Mouse (Mus musculus) MEL (cell line): Measurements from ENCODE around the gene Ppp6c.

Source experiments
- BHLHE40 ChIP-seq: IDR thresholded peaks from 2 replicates; pipeline ENCODE4 v1.6.1; 2012; ENCODE audit warnings: low read depth, mild to moderate bottlenecking, inconsistent platforms, low read length, improper control_type of control experiment, borderline replicate concordance
- CHD1 ChIP-seq: IDR thresholded peaks from 2 replicates; pipeline ENCODE4 v1.6.1; 2012; ENCODE audit warnings: low read depth, mild to moderate bottlenecking, inconsistent platforms, low read length, improper control_type of control experiment
- CTCF ChIP-seq, 3 experiments: IDR thresholded peaks in 2 of 3; conservative IDR thresholded peaks in 1 of 3; 2 replicates each; pipeline ENCODE4 v1.5.1; 2011 to 2012; ENCODE audit warnings: low read length in 3 of 3, low read depth in 2 of 3, mild to moderate bottlenecking in 2 of 3, improper control_type of control experiment in 1 of 3, inconsistent platforms in 1 of 3, mixed read lengths in 1 of 3, moderate library complexity in 1 of 3; ENCODE audit not compliant: control insufficient read depth in 1 of 3, insufficient read depth in 1 of 3, poor library complexity in 1 of 3, severe bottlenecking in 1 of 3
- E2F4 ChIP-seq: IDR thresholded peaks from 2 replicates; pipeline ENCODE4 v1.6.1; 2011; ENCODE audit warnings: low read depth, low read length, improper control_type of control experiment, borderline replicate concordance
- EP300 ChIP-seq, 2 experiments: IDR thresholded peaks; 2 replicates each; pipeline ENCODE4 v1.6.1; 2011; ENCODE audit warnings: improper control_type of control experiment in 2 of 2, low read length in 2 of 2, low read depth in 1 of 2, mild to moderate bottlenecking in 1 of 2
- MAFK ChIP-seq: IDR thresholded peaks from 2 replicates; pipeline ENCODE4 v1.6.1; 2011; ENCODE audit warnings: low read depth, mild to moderate bottlenecking, low read length, improper control_type of control experiment, borderline replicate concordance
- MAX ChIP-seq: IDR thresholded peaks from 2 replicates; pipeline ENCODE4 v1.6.1; 2011; ENCODE audit warnings: low read length, improper control_type of control experiment
- NELFE ChIP-seq: IDR thresholded peaks from 2 replicates; pipeline ENCODE4 v1.6.1; 2011; ENCODE audit warnings: low read depth, low read length, improper control_type of control experiment
- POLR2A ChIP-seq, 2 experiments: IDR thresholded peaks; 2 replicates each; pipeline ENCODE4 v1.6.1; 2011 to 2012; ENCODE audit warnings: low read length in 2 of 2, mild to moderate bottlenecking in 2 of 2, control low read depth in 1 of 2, improper control_type of control experiment in 1 of 2, low read depth in 1 of 2, moderate library complexity in 1 of 2; ENCODE audit not compliant: control insufficient read depth in 1 of 2, insufficient read depth in 1 of 2, poor library complexity in 1 of 2
- SMC3 ChIP-seq: IDR thresholded peaks from 2 replicates; pipeline ENCODE4 v1.6.1; 2011; ENCODE audit warnings: low read depth, low read length, improper control_type of control experiment
- UBTF ChIP-seq: IDR thresholded peaks from 2 replicates; pipeline ENCODE4 v1.6.1; 2012; ENCODE audit warnings: low read depth, mild to moderate bottlenecking, inconsistent platforms, low read length, improper control_type of control experiment, moderate library complexity, borderline replicate concordance; ENCODE audit not compliant: insufficient read depth
- USF1 ChIP-seq: IDR thresholded peaks from 2 replicates; pipeline ENCODE4 v1.6.1; 2014; ENCODE audit warnings: low read depth, mild to moderate bottlenecking, inconsistent platforms, low read length, improper control_type of control experiment, moderate library complexity
- ZC3H11A ChIP-seq: IDR thresholded peaks from 2 replicates; pipeline ENCODE4 v1.6.1; 2012; ENCODE audit warnings: low read depth, mild to moderate bottlenecking, inconsistent platforms, low read length, improper control_type of control experiment
- ZMIZ1 ChIP-seq: IDR thresholded peaks from 2 replicates; pipeline ENCODE4 v1.6.1; 2012; ENCODE audit warnings: low read depth, mild to moderate bottlenecking, inconsistent platforms, low read length, improper control_type of control experiment, moderate library complexity

DNA sequence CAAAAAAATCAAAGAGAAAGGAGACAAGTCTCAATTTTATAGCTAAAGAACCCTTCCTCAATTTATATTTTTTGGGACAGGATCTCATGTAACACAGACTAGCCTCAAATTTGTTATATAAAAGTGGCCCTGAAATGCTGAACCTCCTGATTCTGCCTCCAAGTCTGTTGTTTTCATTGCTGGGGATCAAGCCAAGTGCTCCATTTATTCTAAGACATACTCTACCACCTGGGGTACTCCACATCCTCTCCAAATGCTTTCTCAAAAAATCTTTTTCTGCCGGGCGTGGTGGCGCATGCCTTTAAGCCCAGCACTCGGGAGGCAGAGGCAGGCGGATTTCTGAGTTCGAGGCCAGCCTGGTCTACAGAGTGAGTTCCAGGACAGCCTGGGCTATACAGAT is 6.2 kb downstream of the Ppp6c start:
- TF ChIP-seq POLR2A (IDR thresholded peaks at IDR 0.05; ENCODE audit: control insufficient read depth in 1 of 2, insufficient read depth in 1 of 2, low read depth in 1 of 2, low read length in 2 of 2, poor library complexity in 1 of 2) (no peak), EP300 (IDR thresholded peaks at IDR 0.05; ENCODE audit: low read depth in 1 of 2, low read length in 2 of 2) (no peak), USF1 (no peak), CTCF (IDR thresholded peaks at IDR 0.05 in 2 of 3, conservative IDR thresholded peaks at IDR 0.05 in 1 of 3; ENCODE audit: control insufficient read depth in 1 of 3, insufficient read depth in 1 of 3, low read depth in 2 of 3, low read length in 3 of 3, poor library complexity in 1 of 3, severe bottlenecking in 1 of 3) (no peak), CHD1 (no peak), UBTF (no peak), MAFK (no peak), NELFE (no peak), BHLHE40 (no peak), ZMIZ1 (no peak), ZC3H11A (no peak), E2F4 (no peak), MAX (no peak), SMC3 (no peak)
